Comparison of ENCODE assay signal across 18 mouse cellular contexts in the genomic region with DNA sequence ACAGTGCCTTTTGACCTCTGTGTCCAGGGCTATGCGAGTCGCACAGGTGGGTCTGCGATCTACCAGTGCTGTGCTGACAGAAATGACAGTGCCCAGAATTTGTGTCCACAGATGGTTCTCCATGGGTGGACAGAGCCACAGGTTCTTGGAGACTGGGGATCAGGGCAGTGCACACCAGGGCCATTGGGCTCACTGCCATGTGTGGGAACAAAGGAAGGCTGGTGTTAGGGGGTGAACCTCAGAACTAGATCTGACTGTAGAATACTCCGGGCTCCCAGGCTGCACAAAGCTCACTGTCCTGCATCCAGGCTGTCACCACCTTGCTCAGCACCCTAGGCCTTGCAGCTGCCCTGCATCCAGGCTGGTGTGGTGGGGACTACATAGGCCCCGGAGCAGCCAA. TPM values are rescaled to one million over a fixed set of nuclear protein-coding genes. Genes with fewer than 3 reads are reported as not detected.
DNase-seq lines count a peak whose midpoint lies in the region; ATAC-seq lines count a peak whose summit lies in the region.
"Had no signal": no experiment of that assay in that cellular context is flagged by ENCODE, and none has a peak within 500 bp of the region (broad histone marks: within the 10 kb centered on the region; RNA-seq: fewer than 3 reads in every experiment).

No protein-coding gene starts in this region.

- H3K4me1 ChIP-seq in heart, embryonic 13.5 days, result peaks cover 45% of the 10 kb centered on the region
- peaks cover 45% of the 10 kb centered on the region for H3K4me1 ChIP-seq in heart, embryonic 12.5 days (replicated peaks)
- peaks cover 71% of the 10 kb centered on the region for H3K4me1 ChIP-seq in liver, embryonic 13.5 days (replicated peaks)
- H3K4me1 ChIP-seq in liver, embryonic 11.5 days (replicated peaks; ENCODE audit: control insufficient read depth, insufficient read depth, low read length), result peaks cover 22% of the 10 kb centered on the region

- no peak overlapping the region for H3K4me2 ChIP-seq in heart, embryonic 13.5 days
- no peak overlapping the region for H3K4me2 ChIP-seq in heart, embryonic 12.5 days
- H3K4me2 ChIP-seq in liver, embryonic 13.5 days, result no peak overlapping the region
- H3K4me2 ChIP-seq in liver, embryonic 11.5 days, result no peak overlapping the region
- H3K4me2 ChIP-seq: forebrain, embryonic 12.5 days; heart, embryonic 15.5 days; lung, embryonic 14.5 days had no signal

- DNase-seq in liver, embryonic 13.5 days, result no peak
- no peak for DNase-seq in liver, embryonic 11.5 days (ENCODE audit: low spot score)
- peak; percentile 77 for DNase-seq in cerebellum, adult 11-12 months
- DNase-seq in cerebellum, postnatal 25 days, result peak; percentile 63 to 65
- no peak for DNase-seq in adrenal gland, adult 2 months
- DNase-seq in kidney, postnatal 10 days, result no peak
- DNase-seq: gastrocnemius, postnatal 25 days; heart, adult 2 months; kidney, adult 18-20 months; lung, embryonic 14.5 days; right cerebral cortex, postnatal 14 days; spleen, adult 18-20 months had no signal

- peaks cover 10% of the 10 kb centered on the region; the same call in 1 of the 2 replicates for H3K36me3 ChIP-seq in heart, embryonic 13.5 days
- 0 out of 2 replicates have a peak, but pooled peaks cover 7% of the 10 kb centered on the region for H3K36me3 ChIP-seq in heart, embryonic 12.5 days
- no peaks in the 10 kb centered on the region; the same call in 1 of the 2 replicates for H3K36me3 ChIP-seq in liver, embryonic 13.5 days
- no peaks in the 10 kb centered on the region for H3K36me3 ChIP-seq in liver, embryonic 11.5 days (ENCODE audit: control insufficient read depth, insufficient read depth, low read length)
- H3K36me3 ChIP-seq: heart, embryonic 15.5 days had no signal

- no peaks in the 10 kb centered on the region for H3K27me3 ChIP-seq in heart, embryonic 13.5 days (replicated peaks)
- H3K27me3 ChIP-seq in heart, embryonic 12.5 days (replicated peaks), result no peaks in the 10 kb centered on the region
- H3K27me3 ChIP-seq in liver, embryonic 13.5 days, result no peaks in the 10 kb centered on the region
- no peaks in the 10 kb centered on the region for H3K27me3 ChIP-seq in liver, embryonic 11.5 days (replicated peaks; ENCODE audit: control insufficient read depth, insufficient read depth, low read length)
- H3K27me3 ChIP-seq: forebrain, embryonic 12.5 days; heart, embryonic 15.5 days had no signal

- peak overlapping the region; percentile 14; the same call in 1 of the 2 replicates for H3K9ac ChIP-seq in heart, embryonic 13.5 days
- H3K9ac ChIP-seq in heart, embryonic 12.5 days, result no peak overlapping the region
- H3K9ac ChIP-seq in liver, embryonic 13.5 days, result no peak overlapping the region
- no peak overlapping the region for H3K9ac ChIP-seq in liver, embryonic 11.5 days (ENCODE audit: low read depth, low read length)
- H3K9ac ChIP-seq: heart, embryonic 15.5 days; liver, embryonic 14.5 days; lung, embryonic 14.5 days had no signal

- 88% methylated on average over 5 of the region's 5 CpGs for WGBS in heart, embryonic 13.5 days
- WGBS in heart, embryonic 12.5 days, result 90% methylated on average over 5 of the region's 5 CpGs
- 85% methylated on average over 5 of the region's 5 CpGs for WGBS in liver, embryonic 13.5 days (ENCODE audit: insufficient replicate concordance)
- WGBS in liver, embryonic 11.5 days, result 91% methylated on average over 5 of the region's 5 CpGs

- no peak overlapping the region for H3K4me3 ChIP-seq in heart, embryonic 13.5 days
- H3K4me3 ChIP-seq in heart, embryonic 12.5 days, result no peak overlapping the region
- H3K4me3 ChIP-seq in liver, embryonic 13.5 days (replicated peaks), result no peak overlapping the region
- no peak overlapping the region for H3K4me3 ChIP-seq in liver, embryonic 11.5 days (ENCODE audit: low read depth, low read length)
- H3K4me3 ChIP-seq: forebrain, embryonic 12.5 days; heart, adult 2 months; heart, embryonic 15.5 days had no signal

- H3K27ac ChIP-seq in heart, embryonic 13.5 days (replicated peaks), result no peak overlapping the region
- H3K27ac ChIP-seq in heart, embryonic 12.5 days (ENCODE audit: poor library complexity, severe bottlenecking), result no peak overlapping the region
- 0 out of 2 replicates have a peak overlapping the region, but pooled peaks have one; percentile 91 for H3K27ac ChIP-seq in liver, embryonic 13.5 days
- H3K27ac ChIP-seq in liver, embryonic 11.5 days (ENCODE audit: low read depth, low read length), result no peak overlapping the region
- H3K27ac ChIP-seq: forebrain, embryonic 12.5 days; heart, adult 2 months; heart, embryonic 15.5 days; liver, embryonic 14.5 days; macrophage had no signal

- no peaks in the 10 kb centered on the region for H3K9me3 ChIP-seq in heart, embryonic 13.5 days
- H3K9me3 ChIP-seq in heart, embryonic 12.5 days (replicated peaks), result no peaks in the 10 kb centered on the region
- H3K9me3 ChIP-seq in liver, embryonic 13.5 days (replicated peaks), result no peaks in the 10 kb centered on the region
- H3K9me3 ChIP-seq in liver, embryonic 11.5 days (ENCODE audit: control insufficient read depth, low read length), result no peaks in the 10 kb centered on the region
- H3K9me3 ChIP-seq: forebrain, embryonic 12.5 days; heart, embryonic 15.5 days had no signal

- no peak for ATAC-seq in heart, embryonic 13.5 days (ENCODE audit: extremely low read depth, insufficient number of reproducible peaks, low FRiP score, low TSS enrichment)
- ATAC-seq in heart, embryonic 12.5 days (ENCODE audit: insufficient number of reproducible peaks, low FRiP score), result no peak
- ATAC-seq in liver, embryonic 13.5 days (ENCODE audit: low read depth), result no peak
- no peak for ATAC-seq in liver, embryonic 11.5 days (replicated peaks; ENCODE audit: low FRiP score)

RNA-seq across cellular contexts. Expression of gene Crtc1, which starts 29.1 kb away (rescaled TPM):
- 9.7 and 12.4 TPM in 2 replicates for polyA plus RNA-seq in heart, embryonic 13.5 days (2015; fragmentation: Nextera tagmentation; extraction: Ambion mirVana)
- polyA plus RNA-seq in heart, embryonic 12.5 days (2016; fragmentation: Nextera tagmentation; extraction: Ambion mirVana), result 14.9 and 15.0 TPM in 2 replicates
- 3.9 and 4.9 TPM in 2 replicates for polyA plus RNA-seq in liver, embryonic 13.5 days (2015; fragmentation: Nextera tagmentation; extraction: Ambion mirVana)
- polyA plus RNA-seq in liver, embryonic 11.5 days (2014; fragmentation: Nextera tagmentation; extraction: Ambion mirVana), result 11.3 and 13.1 TPM in 2 replicates
- total RNA-seq in adrenal gland, adult 2 months (2021), result 10 to 100 TPM; 20.6 to 25.0 TPM
- 48.5 and 50.5 TPM in 2 replicates for polyA plus RNA-seq in adrenal gland, adult 2 months (2012; rRNA removed)

RNA-seq across cellular contexts. Expression of gene Comp, which starts 36.9 kb away (rescaled TPM):
- polyA plus RNA-seq in heart, embryonic 13.5 days (2015; fragmentation: Nextera tagmentation; extraction: Ambion mirVana), result 3.5 TPM in 2 replicates
- 2.7 and 3.6 TPM in 2 replicates for polyA plus RNA-seq in heart, embryonic 12.5 days (2016; fragmentation: Nextera tagmentation; extraction: Ambion mirVana)
- polyA plus RNA-seq in liver, embryonic 13.5 days (2015; fragmentation: Nextera tagmentation; extraction: Ambion mirVana), result 0.48 and 0.58 TPM in 2 replicates
- polyA plus RNA-seq in liver, embryonic 11.5 days (2014; fragmentation: Nextera tagmentation; extraction: Ambion mirVana), result 0.43 and 0.48 TPM in 2 replicates
- under 1 TPM; 0.14 to 0.35 TPM for total RNA-seq in adrenal gland, adult 2 months (2021)
- polyA plus RNA-seq in adrenal gland, adult 2 months (2012; rRNA removed), result 0.38 and 0.44 TPM in 2 replicates
- polyA plus RNA-seq: macrophage had no signal

RNA-seq across cellular contexts. Expression of gene Upf1, which starts 57.2 kb away (rescaled TPM):
- 11.3 and 12.2 TPM in 2 replicates for polyA plus RNA-seq in heart, embryonic 13.5 days (2015; fragmentation: Nextera tagmentation; extraction: Ambion mirVana)
- polyA plus RNA-seq in heart, embryonic 12.5 days (2016; fragmentation: Nextera tagmentation; extraction: Ambion mirVana), result 24.5 and 25.5 TPM in 2 replicates
- polyA plus RNA-seq in liver, embryonic 13.5 days (2015; fragmentation: Nextera tagmentation; extraction: Ambion mirVana), result 11.5 and 12.8 TPM in 2 replicates
- 21.1 and 23.7 TPM in 2 replicates for polyA plus RNA-seq in liver, embryonic 11.5 days (2014; fragmentation: Nextera tagmentation; extraction: Ambion mirVana)
- 10 to 100 TPM; 60.0 to 60.5 TPM for total RNA-seq in adrenal gland, adult 2 months (2021)
- polyA plus RNA-seq in adrenal gland, adult 2 months (2012; rRNA removed), result 45.1 and 53.3 TPM in 2 replicates

Comparison
In these comparisons a context has a peak if more than half of its experiments do, and no peak if none do; other contexts are left out.
1. DNase-seq: peak in cerebellum, adult 11-12 months (single experiment) and cerebellum, postnatal 25 days (2 of 2); none in liver, embryonic 13.5 days (single experiment), liver, embryonic 11.5 days (single experiment), adrenal gland, adult 2 months (single experiment) and kidney, postnatal 10 days (single experiment).